Mouse (Mus musculus) small intestine, adult 2 months (tissue): ENCODE data around the gene Nop16.

Experiments used
- CTCF ChIP-seq: fragments of 200-500 bp; IDR thresholded peaks from 2 replicates; pipeline ENCODE4 v1.5.1; 2012; ENCODE audit warnings: low read depth, mild to moderate bottlenecking, control low read depth, inconsistent platforms, low read length, moderate library complexity, mixed read lengths; ENCODE audit not compliant: insufficient replicate concordance, insufficient read length; ENCODE audit errors: extremely low read depth
- POLR2A ChIP-seq: fragments of 200-500 bp; IDR thresholded peaks from 2 replicates; pipeline ENCODE4 v1.6.1; 2012; ENCODE audit warnings: low read depth, mild to moderate bottlenecking, control low read depth, inconsistent platforms, low read length, moderate library complexity

DNA sequence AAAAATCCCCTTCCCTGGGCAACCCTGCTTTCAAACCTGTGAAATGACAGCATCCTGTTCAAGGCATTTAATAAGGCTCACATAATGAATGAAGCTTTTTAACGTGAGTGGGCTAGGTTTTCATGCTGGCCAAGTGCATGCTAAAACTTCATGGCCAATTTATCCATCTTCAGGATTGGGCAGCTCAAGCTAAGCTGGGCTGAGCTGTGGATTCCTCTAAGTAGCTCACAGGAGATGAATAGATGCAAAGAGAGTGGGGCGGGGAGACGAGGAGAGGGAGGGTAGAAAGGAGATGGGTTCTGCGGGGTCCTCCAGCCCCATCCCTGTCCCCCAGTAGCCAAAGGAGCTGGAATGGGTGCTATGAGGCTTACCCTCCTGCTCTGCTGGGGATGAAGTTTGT, 14.3 kb upstream of the Nop16 start:
- TF ChIP-seq POLR2A (no peak), CTCF (no peak)
